Mouse (Mus musculus) adrenal gland, postnatal 14 days (tissue): ENCODE measurements around the gene Wdr46. TPM values are rescaled to one million over a fixed set of nuclear protein-coding genes. Genes with fewer than 3 reads are reported as not detected.

Experiments used
- DNase-seq: peaks from one replicate; pipeline ENCODE4 v3.0.0; 2021; ENCODE audit warnings: mixed read lengths
- total RNA-seq: library from RNA; stranded (reverse); gene quantifications from 2 replicates; pipeline ENCODE4 v1.2.3, GENCODE M21; 2021

The Wdr46 gene
- total RNA-seq, 1 experiment from 2014 or later: 32.9 TPM

DNA sequence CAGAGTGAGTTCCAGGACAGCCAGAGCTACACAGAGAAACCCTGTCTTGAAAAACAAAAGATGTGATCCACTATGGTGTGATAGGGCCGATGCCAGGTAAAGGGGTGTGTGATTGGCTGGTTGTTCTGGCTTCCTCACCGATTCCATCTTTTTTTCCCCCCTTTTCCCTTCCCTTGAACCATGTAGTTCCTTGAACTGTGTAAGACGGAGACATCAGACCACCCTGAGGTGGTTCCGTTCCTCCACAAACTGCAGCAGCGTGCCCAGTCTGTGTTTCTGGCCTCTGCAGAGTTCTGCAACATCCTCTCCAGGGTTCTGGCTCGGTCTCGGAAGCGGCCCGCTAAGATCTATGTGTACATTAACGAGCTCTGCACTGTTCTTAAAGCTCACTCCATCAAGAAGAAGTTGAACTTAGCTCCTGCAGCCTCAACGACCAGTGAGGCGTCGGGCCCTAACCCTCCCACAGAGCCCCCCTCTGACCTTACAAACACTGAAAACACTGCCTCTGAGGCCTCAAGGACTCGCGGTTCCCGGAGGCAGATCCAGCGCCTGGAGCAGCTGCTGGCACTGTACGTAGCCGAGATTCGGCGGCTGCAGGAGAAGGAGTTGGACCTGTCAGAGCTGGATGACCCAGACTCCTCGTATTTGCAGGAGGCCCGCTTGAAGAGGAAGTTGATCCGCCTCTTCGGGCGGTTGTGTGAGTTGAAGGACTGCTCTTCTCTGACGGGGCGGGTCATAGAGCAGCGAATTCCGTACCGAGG is 29.2 kb upstream of the Wdr46 start:
- DNase-seq: no peak

DNA sequence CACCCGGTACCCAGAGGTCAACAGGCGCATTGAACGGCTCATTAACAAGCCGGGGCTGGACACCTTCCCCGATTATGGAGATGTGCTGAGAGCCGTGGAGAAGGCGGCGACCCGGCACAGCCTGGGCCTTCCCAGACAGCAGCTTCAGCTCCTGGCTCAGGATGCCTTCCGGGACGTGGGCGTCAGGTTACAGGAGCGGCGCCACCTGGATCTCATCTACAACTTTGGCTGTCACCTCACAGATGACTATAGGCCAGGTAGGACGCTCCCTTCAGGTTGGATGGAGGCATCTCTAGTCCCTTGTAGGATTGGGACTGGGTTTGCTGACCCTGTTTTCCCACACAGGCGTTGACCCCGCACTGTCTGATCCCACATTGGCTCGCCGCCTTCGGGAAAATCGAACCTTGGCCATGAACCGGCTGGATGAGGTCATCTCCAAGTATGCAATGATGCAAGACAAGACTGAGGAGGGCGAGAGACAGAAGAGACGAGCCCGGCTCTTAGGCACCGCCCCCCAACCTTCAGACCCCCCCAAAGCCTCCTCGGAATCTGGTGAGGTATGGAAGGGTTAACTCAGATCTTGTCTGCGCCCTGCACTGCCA is 28.5 kb upstream of the Wdr46 start:
- DNase-seq: no peak

DNA sequence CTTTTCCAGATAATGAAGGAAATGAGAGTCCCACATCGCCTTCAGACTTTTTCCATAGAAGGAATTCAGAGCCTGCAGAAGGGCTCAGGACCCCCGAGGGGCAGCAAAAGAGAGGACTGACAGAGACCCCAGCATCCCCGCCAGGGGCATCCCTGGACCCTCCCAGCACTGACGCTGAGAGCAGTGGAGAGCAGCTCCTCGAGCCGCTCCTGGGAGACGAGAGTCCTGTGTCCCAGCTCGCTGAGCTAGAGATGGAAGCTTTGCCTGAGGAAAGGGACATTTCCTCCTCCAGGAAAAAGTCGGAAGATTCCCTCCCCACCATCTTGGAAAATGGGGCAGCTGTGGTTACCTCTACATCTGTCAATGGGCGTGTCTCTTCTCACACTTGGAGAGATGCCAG is 27.2 kb upstream of the Wdr46 start:
- no peak for DNase-seq

DNA sequence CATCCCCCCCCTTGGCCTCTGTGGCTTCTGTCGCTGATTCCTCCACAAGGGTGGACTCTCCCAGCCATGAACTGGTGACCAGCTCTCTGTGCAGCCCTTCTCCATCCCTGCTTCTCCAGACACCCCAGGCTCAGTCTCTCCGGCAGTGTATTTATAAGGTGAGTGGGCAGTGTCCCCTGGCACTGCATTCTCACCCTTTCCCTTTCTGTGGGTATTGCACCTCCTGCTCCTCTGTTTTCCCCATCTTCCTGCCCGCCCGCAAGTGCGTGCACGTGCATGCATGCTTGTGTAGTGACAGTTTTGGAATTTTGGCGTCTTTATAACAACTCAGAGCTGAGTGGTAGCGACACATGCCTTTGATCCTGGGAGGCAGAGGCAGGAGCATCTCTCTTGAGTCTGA is 26.6 kb upstream of the Wdr46 start:
- DNase-seq: no peak

DNA sequence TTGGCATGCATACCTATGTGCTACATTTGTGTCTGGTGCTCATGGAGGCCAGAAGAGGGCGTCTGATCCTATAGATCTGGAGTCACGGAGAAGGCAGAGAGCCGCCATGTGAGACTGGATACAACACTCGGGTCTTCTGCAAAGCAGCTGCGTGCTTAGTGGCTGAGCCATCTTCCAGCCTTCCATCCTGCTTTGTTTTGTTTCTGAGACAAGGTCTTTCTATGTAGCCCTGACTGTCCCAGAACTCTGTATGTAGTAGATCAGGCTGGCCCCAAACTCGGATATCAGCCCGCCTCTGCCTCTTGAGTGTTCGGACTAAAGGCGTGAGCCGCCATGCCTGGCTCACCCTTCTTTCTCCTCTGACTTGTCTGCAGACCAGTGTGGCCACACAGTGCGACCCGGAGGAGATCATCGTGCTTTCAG is 25.5 kb upstream of the Wdr46 start:
- no peak for DNase-seq

DNA sequence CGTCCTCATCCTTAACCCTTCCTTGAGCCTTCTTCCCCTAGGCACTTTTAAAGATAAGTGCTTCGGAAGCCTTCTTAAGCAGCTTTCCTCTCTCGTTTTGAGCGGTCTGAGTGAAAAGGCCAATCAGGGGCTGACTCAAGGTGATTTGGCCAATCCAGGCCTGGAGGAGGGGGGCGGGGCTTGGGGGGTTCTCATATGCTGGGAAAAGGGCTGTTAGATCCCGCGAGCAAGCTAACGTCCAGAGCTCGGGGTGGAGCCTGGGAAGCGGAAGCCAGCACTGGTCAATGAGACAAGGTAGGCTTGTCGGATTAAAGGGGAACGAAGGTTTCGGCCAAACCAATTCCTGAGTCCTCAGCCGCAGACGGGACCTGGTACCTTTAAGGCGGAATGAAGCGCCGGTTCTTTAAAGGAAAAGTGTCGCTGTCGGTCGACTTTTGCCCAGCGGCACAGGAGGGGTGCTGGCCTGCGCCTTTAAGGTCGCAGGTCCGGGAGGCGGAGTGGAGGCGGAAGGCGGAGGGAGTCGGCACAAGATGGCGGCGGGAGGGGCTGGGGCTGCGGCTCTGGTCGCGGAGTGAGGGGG is 24.7 kb upstream of the Wdr46 start, which contains the start of the genes Tapbp and Zbtb22:
Tapbp (plus strand) TSS at position 229 of the 580 bp plus-strand sequence.
Zbtb22 (plus strand) TSS at position 234 of the 580 bp plus-strand sequence.
- peak; percentile 98 for DNase-seq

DNA sequence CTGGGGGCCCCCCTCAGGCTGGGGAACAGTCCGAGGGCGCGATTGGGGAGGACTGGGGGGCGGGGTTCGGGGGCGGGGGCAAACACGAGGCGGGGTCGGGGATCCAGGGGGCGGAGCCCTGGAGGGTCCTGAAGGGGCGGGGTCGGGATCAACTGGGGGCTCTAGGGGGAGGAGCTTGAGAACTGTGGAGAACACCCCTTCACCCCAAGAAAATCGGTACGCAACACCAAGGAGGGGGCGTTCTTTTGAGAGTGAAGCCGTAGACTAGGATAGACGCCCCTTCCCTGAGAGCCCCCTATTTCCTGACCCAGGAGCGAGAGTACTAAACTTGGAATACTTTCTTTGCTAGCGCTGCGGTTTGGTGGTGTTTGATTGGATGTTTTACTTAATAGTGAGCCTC is 24.2 kb upstream of the Wdr46 start:
- no peak for DNase-seq

DNA sequence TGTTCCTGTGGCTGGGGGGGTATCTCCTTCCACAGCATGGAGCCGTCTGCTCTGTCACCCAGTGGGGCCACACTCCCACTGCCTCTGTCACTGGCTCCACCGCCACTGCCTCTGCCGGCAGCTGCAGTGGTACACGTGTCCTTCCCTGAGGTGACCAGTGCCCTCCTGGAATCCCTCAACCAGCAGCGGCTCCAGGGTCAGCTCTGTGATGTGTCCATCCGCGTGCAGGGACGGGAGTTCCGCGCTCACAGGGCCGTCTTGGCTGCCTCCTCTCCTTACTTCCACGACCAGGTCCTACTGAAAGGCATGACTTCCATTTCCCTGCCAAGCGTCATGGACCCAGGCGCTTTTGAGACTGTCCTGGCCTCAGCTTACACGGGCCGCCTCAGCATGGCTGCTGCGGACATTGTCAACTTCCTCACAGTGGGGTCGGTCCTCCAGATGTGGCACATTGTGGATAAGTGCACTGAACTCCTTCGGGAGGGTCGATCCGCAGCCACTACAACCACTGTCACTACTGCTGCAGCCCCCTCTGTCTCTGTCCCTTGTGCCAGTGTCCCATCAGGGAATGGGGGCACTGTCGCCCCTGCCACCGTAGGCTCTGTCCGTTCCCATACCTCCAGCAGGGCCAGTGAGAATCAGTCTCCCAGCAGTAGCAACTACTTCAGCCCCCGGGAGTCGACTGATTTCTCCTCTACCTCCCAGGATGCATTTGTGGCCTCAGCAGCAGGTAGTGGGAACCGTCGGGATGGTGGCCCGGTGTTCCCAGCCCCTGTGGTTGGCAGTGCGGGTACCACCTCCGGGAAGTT is 23.4 kb upstream of the Wdr46 start:
- peak; percentile 53 for DNase-seq

DNA sequence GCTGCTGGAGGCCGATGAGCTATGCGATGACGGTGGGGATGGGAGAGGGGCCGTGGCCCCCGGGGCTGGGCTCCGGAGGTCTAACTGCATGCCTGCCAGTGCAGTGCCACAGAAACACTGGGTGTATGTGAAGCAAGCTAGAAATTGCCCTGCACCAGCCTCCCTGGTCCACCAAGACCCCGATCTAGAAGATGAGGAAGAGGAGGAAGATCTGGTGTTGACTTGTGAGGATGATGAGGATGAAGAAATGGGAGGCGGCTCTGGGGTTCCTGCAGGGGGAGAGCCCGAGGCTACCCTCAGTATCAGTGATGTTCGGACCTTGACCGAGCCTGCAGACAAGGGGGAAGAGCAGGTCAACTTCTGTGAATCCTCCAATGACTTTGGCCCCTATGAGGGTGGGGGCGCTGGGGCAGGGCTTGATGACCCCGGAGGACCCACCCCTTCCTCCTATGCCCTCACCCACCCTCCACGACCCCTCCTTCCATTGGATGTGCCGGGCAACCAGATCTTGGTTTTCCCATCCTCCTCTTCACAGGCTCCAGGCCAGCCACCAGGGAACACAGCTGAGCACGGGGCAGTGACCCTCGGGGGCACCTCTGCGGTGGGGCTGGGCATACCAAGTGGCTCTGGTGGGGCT is 22.7 kb upstream of the Wdr46 start:
- DNase-seq: no peak

DNA sequence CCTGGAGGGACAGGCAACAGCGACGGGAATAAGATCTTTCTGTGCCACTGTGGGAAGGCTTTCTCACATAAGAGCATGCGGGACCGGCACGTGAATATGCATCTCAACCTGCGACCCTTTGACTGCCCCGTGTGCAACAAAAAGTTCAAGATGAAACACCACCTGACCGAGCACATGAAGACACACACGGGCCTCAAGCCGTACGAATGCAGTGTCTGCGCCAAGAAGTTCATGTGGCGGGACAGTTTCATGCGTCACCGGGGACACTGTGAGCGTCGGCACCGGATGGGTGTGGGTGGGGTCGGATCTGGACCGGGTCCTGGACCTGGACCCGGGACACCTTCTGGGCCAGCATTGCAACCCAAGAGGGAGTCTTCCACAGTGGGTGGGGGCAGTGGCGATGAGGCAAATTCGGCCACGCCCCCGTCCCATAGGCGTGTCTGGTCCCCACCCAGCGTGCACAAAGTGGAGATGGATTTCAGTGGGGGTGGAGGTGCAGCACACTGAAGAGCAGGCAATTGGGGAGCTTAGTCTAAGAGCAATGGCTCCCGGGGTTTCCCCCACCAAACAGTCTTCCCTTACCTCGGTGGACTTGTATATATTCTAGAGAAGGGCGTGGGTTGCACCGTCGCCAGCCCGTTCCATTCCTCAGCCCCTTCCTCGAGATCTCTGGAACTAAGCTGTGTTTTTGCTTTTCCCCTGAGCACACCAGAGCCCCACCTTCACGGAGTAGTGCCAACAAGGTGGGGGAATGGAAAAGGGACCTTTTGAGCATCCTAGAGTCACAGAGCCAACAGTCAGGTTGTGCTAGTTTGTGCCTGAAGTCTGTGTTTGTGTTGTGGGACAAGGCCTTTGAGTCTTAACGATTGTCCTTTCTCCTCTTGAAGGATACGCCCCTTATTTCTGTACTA is 21.9 kb upstream of the Wdr46 start:
- DNase-seq: peak; percentile 40

DNA sequence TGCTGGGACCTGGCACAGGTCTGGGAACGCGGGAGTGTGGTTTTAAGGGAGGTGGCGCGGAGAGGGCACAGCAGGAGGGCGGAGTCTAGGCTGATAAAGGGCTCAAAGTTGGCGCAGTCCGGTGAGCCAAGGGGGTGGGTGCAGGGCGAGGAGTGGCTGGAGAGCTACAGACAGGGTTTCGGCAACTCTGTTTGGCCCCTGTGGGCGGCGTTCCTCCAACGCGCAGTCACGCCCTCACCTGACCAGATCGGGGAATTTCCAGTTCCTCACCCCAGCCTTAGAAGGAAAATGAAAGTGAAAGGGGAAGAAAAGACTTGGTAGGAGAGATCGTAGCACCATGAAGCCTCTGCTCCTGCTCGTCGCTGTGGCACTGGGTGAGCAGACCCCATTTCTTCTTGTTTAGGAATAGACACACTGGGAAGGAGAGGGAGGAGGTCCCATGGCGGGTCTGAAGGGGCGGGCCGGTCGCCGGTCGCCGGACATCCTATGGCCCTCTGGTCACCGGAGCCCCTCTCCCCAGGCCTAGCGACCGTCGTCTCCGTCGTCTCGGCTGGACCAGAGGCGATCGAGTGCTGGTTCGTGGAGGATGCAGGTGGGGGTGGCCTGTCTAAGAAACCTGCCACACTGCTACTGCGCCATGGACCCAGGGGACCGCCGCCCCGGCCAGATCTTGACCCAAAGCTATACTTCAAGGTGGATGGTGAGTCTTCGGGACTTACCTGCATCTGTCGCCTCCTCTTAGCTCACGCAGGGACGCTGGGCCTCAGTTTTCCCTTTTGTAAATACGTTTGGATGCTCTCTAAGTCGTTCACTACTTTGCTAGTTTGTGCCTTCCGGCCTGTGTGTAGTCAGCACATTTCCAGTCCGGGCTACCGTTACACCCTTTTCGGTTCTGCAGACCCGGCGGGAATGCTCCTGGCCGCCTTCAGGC is 20.8 kb upstream of the Wdr46 start:
- DNase-seq: peak; percentile 93

DNA sequence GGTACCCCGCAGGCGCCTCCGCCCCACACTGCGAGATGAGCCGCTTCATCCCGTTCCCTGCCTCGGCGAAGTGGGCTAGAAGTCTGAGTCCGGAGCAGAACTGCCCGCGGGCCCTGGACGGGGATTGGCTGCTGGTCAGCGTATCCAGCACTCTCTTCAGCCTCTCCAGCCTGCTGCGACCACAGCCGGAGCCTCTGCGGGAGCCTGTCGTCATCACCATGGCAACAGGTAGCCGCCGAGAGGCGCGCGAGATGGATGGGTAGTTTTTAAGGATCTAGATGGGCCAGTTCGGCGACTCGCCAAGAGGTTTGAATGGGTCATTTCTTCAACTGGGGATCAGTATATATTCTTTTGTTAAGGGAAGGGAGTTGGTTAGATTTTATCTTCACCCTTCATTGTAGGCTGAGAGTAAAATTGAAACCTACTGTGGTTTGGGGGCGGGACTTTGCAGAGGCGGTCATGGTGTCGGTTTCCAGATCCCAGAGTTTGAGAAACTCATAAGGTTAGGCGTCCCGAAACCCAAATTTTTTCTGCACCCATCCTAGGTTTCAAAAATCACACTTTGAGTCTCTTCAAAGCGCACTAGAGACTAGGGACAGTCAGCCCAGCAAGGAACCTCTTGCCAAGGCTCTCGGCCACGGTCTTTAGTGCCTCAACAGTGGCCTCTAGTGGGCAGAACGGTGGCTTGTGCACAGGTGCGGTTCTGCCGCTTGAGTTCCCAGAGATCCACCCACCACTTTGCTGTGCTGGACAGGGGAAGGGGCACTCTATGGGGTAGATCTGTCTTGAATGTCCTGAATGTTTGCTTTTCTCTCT is 20.0 kb upstream of the Wdr46 start:
- DNase-seq: peak; percentile 90

DNA sequence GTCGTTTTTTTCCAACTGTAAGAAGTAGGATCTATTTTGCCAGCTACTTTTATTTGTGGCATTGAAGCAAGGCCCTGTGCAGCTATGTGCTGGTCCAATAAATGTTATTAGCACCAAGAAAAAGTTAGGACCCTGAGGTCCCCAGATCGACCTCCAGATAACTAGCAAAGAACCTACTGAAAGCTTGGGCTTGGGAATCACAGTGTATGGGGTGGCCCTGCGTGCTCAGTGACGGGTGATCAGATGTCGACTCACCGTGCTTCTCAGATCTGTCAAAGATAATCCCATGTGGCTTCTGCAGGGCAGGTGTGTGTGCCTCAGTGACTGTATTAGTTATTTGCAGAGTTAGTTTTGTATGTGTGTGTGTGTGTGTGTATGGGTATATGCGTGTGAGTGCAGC is 19.1 kb upstream of the Wdr46 start:
- DNase-seq: no peak

DNA sequence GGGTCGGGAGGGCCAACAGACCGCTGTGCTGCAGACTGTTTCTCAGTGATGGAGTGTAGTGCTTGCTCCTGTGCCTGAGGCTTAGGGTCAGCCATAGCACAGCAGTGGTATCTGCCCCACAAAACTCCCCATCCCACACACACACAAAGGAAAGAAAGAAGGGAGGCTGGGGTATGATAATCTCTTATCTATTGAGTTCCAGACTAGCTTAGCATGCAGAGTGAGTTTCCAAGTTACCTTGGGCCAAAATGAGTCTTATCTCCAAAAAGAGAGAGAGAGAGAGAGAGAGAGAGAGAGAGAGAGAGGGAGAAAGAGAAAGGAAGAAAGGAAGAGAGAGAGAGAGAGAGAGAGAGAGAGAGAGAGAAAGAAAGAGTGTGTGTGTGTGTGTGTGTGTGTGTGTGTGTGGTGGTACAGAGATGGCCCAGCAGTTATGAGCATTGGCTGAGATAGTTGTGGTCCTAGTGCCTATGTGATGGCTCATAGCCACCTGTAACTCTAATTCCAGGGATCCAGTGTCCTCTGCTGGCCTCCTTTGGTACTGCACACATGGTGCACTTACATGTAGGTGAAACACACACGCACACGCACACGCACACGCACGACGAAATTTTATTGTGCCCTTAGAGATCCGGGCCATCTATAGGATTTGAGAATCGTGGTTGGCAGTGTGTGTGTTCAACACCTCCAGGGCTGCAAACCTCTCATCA is 15.7 kb upstream of the Wdr46 start:
- peak; percentile 70 for DNase-seq

DNA sequence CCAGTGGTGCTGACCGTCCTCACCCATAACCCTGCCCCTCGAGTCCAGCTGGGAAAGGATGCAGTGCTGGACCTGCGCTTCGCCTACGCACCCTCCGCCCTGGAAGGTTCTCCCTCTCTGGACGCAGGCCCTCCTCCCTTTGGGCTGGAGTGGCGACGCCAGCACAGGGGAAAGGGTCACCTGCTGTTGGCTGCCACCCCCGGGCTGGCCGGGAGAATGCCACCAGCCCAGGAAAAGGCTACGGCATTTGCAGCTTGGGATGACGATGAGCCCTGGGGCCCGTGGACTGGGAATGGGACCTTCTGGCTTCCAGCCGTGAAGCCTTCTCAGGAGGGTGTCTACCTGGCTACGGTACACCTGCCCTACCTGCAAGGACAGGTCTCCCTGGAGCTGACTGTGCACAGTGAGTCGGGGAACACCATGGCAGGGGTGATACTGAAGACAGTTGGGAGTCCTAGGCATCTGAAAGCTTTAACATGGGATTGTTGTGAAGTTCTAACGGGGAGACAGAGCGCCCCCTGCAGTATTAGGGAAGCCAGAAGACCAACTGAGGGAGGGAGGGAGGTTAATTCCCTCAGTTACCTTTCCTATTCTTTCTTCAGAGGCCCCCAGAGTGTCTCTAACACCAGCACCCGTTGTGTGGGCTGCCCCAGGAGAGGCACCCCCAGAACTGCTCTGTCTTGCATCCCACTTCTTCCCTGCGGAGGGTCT is 14.9 kb upstream of the Wdr46 start:
- DNase-seq: no peak

DNA sequence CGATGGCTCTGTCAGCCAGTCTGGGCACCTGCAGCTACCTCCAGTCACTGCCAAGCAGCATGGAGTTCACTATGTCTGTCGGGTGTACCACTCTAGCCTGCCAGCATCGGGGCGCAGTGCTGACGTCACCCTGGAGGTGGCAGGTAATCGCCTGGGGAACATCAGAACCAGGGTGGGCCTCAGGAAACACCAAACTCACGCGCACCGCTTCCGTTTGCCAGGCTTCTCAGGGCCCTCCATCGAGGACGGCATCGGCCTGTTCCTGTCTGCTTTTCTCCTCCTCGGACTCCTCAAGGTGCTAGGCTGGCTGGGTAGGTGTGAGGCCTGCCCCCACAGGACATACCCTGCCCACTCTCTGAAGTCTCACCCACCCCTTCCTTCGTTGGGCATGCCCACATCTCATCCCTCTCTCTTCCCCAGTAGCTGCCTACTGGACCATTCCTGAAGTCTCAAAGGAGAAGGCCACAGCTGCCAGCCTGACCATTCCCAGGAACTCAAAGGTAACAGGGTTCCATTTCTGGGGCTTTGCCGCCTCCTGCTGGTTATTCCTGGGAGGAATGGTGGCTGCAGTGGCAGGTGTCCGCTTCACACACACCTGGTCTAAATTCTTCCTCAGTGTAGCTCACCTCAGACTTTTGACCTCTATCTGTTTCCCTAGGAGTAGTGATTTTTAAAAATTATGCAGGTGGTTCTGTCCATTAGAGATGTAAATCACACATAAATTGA is 14.1 kb upstream of the Wdr46 start:
- no peak for DNase-seq
